Mouse (Mus musculus) stomach, postnatal 0 days (tissue): ENCODE data around the gene Ppp3ca. TPM values are rescaled to one million over a fixed set of nuclear protein-coding genes. Genes with fewer than 3 reads are reported as not detected.

Source experiments
- ATAC-seq: fragments of 200-750 bp; cut with Nextera tagmentation; 2 replicates; pipeline ENCODE4 v1.8.0; 2017; ENCODE audit not compliant: low FRiP score, low TSS enrichment
- DNase-seq: peaks from one replicate; pipeline ENCODE4 v3.0.0-alpha.2; 2016; ENCODE audit warnings: low spot score
- H3K27ac ChIP-seq: fragments of 300-500 bp; sonication (generic); replicated peaks from 2 replicates; pipeline ENCODE4 v1.5.1; 2014; ENCODE audit warnings: mild to moderate bottlenecking, control low read depth
- H3K27me3 ChIP-seq: fragments of 300-500 bp; sonication (generic); 2 replicates; pipeline ENCODE4 v1.6.1; 2014; ENCODE audit warnings: low read length; ENCODE audit not compliant: control insufficient read depth, insufficient read depth
- H3K36me3 ChIP-seq: fragments of 300-500 bp; sonication (generic); 2 replicates; pipeline ENCODE4 v1.6.1; 2014; ENCODE audit warnings: low read length, mixed read lengths; ENCODE audit not compliant: control insufficient read depth, insufficient read depth
- H3K4me1 ChIP-seq: fragments of 300-500 bp; sonication (generic); replicated peaks from 2 replicates; pipeline ENCODE4 v1.6.1; 2014; ENCODE audit warnings: antibody characterized with exemption; ENCODE audit not compliant: control insufficient read depth, insufficient read depth
- H3K4me2 ChIP-seq: fragments of 300-500 bp; sonication (generic); replicated peaks from 2 replicates; pipeline ENCODE4 v1.6.1; 2014; ENCODE audit warnings: low read depth, mild to moderate bottlenecking, control low read depth, moderate library complexity
- H3K4me3 ChIP-seq: fragments of 300-500 bp; sonication (generic); 2 replicates; pipeline ENCODE4 v1.5.1; 2014; ENCODE audit warnings: low read depth, low read length, control low read depth
- H3K9ac ChIP-seq: fragments of 300-500 bp; sonication (generic); 2 replicates; pipeline ENCODE4 v1.6.1; 2014; ENCODE audit warnings: mild to moderate bottlenecking, low read length, control low read depth, mixed read lengths
- H3K9me3 ChIP-seq: fragments of 300-500 bp; sonication (generic); 2 replicates; pipeline ENCODE4 v1.6.1; 2016; ENCODE audit warnings: low read length; ENCODE audit not compliant: control insufficient read depth
- CTCF ChIP-seq: IDR thresholded peaks from 2 replicates; pipeline ENCODE4 v1.5.1; 2016; ENCODE audit warnings: antibody characterized with exemption, low read depth, mild to moderate bottlenecking, moderate library complexity
- EP300 ChIP-seq: optimal IDR thresholded peaks from 2 replicates; pipeline ENCODE3; 2016; ENCODE audit warnings: antibody characterized with exemption
- WGBS: fragments of 180-500 bp; shearing (Covaris S2); extraction: QIAGEN DNeasy Blood & Tissue Kit; methylation state at CpG from one replicate; pipeline ENCODE4 v1.1.7; 2014; 5-methylcytosine and 5-hydroxymethylcytosine counted together
- polyA plus RNA-seq: library from polyadenylated mRNA; unstranded; fragments of >200 nt; fragmentation: Nextera tagmentation; extraction: Ambion mirVana; gene quantifications from 2 replicates; pipeline ENCODE4 v1.2.1, GENCODE M21; 2015

Gene Ppp3ca
- polyA plus RNA-seq, 1 experiment from 2014 or later: 50.2 TPM

DNA sequence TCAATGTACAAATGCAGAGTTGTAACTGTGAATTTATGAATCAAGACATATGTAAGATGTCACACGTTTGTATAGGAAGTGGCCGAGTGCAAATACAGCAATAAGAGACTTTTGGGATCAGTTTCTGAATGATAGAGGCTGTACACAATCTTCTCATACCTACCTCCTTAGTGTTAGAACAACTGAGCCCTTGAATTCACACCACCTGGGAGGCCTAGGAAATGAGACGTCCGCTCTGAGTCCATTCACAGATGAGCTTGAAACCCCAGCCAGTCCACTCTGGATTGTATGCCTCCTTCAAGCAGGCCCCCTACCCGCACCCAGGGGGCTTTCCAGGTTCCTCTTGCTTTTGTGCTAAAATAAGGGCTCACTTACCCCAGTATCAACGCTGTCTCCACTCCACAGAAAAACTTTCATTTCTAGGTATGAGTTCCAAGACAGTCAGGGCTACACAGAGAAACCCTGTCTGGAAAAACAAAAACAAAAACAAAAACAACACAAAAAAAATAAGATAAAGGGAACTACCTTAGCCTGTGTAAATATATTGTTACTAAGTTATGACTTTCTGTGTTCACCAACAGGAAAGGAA, 10.1 kb downstream of the Ppp3ca start:
- H3K27me3 ChIP-seq: no peaks in the 10 kb centered on the region
- no peak overlapping the region for H3K4me2 ChIP-seq
- no peaks in the 10 kb centered on the region for H3K36me3 ChIP-seq
- WGBS: 74% methylated on average over 6 of the region's 6 CpGs
- ATAC-seq: no peak
- H3K4me3 ChIP-seq: no peak overlapping the region
- no peak for DNase-seq
- no peak for TF ChIP-seq EP300
- no peak for TF ChIP-seq CTCF
- no peaks in the 10 kb centered on the region for H3K9me3 ChIP-seq
- H3K9ac ChIP-seq: no peak overlapping the region
- no peak overlapping the region for H3K27ac ChIP-seq
- H3K4me1 ChIP-seq: peaks cover 4% of the 10 kb centered on the region

DNA sequence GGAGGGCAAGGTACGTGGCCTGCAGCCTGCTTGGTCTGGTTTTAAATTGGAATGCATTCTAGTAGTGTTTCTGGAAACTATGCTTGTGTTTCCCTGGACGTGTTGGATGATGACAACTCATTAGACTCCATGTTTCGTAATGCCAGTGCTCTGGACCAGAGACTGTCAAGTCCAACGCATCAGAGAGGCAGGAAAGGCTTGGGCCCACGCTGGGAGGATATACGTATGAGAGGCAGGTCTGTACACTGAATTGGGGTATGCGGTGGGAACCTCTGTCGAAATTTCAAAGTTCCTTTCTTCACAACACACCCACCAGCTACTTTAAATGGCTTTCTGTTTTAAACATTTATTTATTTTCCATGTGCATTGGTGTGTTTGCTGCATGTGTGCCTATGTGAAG, 12.3 kb downstream of the Ppp3ca start:
- H3K4me1 ChIP-seq: peaks cover 4% of the 10 kb centered on the region
- no peaks in the 10 kb centered on the region for H3K9me3 ChIP-seq
- H3K27ac ChIP-seq: no peak overlapping the region
- TF ChIP-seq EP300 (no peak), CTCF (no peak)
- no peaks in the 10 kb centered on the region for H3K36me3 ChIP-seq
- ATAC-seq (no peak), DNase-seq (no peak)
- H3K4me3 ChIP-seq: no peak overlapping the region
- no peak overlapping the region for H3K9ac ChIP-seq
- WGBS: 86% methylated on average over 8 of the region's 8 CpGs
- H3K4me2 ChIP-seq: no peak overlapping the region
- no peaks in the 10 kb centered on the region for H3K27me3 ChIP-seq

DNA sequence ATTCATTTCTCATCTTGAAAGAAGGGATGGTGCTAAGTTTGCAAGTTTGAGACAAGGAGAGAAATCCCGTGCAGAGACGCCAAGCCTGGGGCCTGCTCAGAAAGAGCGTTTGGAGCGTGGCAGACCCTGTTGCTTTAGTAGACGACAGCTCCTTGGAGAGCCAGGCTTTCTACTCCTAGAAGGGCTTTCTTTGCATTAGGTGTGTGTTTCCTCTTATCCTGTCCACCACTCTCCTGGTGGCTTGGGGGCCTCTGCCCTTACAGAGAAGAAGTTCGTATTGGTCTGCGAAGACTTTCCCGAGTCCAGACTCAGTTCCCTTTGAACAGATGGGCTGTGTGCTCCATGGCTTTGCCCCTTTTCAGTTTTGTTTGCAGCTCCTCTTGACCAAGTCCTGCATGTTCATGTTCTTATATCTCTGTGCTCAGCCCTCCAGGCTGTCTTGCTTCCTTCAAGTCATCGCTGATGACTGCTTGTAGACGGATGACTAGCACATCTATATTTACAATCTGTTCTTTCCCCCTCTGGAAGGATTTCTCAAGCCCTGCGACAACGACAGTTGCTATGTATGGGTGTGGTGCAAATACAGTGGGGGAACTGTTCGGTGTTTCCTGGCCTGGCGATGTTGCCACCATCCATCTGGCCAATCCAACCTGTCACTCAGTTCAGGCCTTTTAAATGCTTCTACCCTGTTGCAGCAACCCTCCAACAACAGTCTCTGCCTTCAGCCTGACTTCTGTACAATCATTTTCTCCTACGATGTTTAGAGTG, 14.5 kb downstream of the Ppp3ca start:
- H3K27me3 ChIP-seq: no peaks in the 10 kb centered on the region

DNA sequence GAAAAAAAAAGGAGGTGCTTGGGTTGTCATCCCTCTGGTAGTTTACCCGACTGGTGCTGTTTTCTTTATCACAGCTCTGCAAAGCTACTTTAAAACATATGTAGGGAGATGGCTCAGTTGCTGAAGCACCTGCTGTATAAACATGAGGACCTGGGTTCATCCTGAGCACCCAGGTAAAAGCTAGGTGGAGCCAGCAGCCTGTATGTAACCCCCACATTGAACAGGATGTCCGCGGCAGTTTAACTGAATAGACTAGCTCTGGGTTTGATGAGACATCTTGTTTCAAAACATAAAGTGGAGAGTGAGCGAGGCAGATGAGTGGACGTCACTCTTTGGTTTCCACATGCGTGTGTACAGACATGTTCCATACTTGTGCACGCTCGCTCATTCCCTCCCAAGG, 16.5 kb downstream of the Ppp3ca start:
- no peak overlapping the region for H3K9ac ChIP-seq
- no peak overlapping the region for H3K4me2 ChIP-seq
- H3K4me1 ChIP-seq: peaks cover 4% of the 10 kb centered on the region; the same call in 1 of the 2 replicates
- ATAC-seq: no peak
- H3K9me3 ChIP-seq: no peaks in the 10 kb centered on the region
- no peak overlapping the region for H3K27ac ChIP-seq
- no peaks in the 10 kb centered on the region for H3K36me3 ChIP-seq
- no peaks in the 10 kb centered on the region for H3K27me3 ChIP-seq
- no peak overlapping the region for H3K4me3 ChIP-seq
- no peak for TF ChIP-seq CTCF
- TF ChIP-seq EP300: no peak
- no peak for DNase-seq
- WGBS: 81% methylated on average over 8 of the region's 8 CpGs

More for the DNA sequence above, 14.5 kb downstream of the Ppp3ca start:
- 57% methylated on average over 15 of the region's 15 CpGs for WGBS
- ATAC-seq: no peak
- Histone ChIP-seq H3K4me3 (no peak overlapping the region), H3K4me2 (no peak overlapping the region), H3K36me3 (no peaks in the 10 kb centered on the region), H3K4me1 (peaks cover 4% of the 10 kb centered on the region), H3K9me3 (no peaks in the 10 kb centered on the region), H3K9ac (no peak overlapping the region), H3K27ac (peak overlapping the region; percentile 45; the same call in 1 of the 2 replicates)
- DNase-seq: no peak
- no peak for TF ChIP-seq EP300
- no peak for TF ChIP-seq CTCF

DNA sequence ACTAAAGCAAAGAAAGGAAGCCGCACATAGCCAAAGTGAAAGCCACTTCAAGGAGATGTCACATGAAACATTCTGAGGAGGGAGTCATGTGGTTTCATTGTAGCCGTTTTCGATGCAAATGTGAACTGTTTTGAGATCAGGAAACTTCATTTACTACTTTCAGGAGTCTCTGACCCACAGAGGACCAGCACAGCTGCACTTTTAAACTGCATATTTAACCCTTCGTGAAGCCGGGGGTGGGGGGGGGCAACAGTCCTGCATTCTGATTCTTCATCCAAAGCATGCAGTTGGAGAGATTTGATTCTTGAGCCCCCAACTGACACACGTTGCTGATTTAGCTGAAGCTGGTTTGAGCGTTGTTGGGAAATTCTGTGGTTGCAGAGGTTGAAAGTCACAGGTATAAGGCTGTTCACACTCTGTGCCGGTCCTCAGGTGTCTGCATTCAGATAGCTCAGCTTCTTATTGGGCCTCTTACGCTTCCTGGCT, 18.2 kb downstream of the Ppp3ca start:
- no peak for DNase-seq
- H3K4me3 ChIP-seq: no peak overlapping the region
- H3K9me3 ChIP-seq: no peaks in the 10 kb centered on the region
- H3K4me1 ChIP-seq: peaks cover 4% of the 10 kb centered on the region; the same call in 1 of the 2 replicates
- H3K27me3 ChIP-seq: no peaks in the 10 kb centered on the region
- no peak for ATAC-seq
- no peak for TF ChIP-seq EP300
- no peak for TF ChIP-seq CTCF
- H3K9ac ChIP-seq: no peak overlapping the region
- H3K4me2 ChIP-seq: no peak overlapping the region
- WGBS: 74% methylated on average over 9 of the region's 9 CpGs
- H3K27ac ChIP-seq: no peak overlapping the region
- H3K36me3 ChIP-seq: no peaks in the 10 kb centered on the region
